Mouse (Mus musculus) frontal cortex, postnatal 36 days (tissue): ENCODE results near the gene Ccdc12.
"Not testable (repeated sequence)": the region's sequence is repeated elsewhere in the genome, so short reads cannot be mapped to it uniquely, and the experiment has no call there.

ENCODE experiments used
- DNase-seq, 2 experiments: peaks; one replicate each; pipeline ENCODE4 v3.0.0; 2022; ENCODE audit warnings: low spot score in 2 of 2

The Ccdc12 gene

DNA sequence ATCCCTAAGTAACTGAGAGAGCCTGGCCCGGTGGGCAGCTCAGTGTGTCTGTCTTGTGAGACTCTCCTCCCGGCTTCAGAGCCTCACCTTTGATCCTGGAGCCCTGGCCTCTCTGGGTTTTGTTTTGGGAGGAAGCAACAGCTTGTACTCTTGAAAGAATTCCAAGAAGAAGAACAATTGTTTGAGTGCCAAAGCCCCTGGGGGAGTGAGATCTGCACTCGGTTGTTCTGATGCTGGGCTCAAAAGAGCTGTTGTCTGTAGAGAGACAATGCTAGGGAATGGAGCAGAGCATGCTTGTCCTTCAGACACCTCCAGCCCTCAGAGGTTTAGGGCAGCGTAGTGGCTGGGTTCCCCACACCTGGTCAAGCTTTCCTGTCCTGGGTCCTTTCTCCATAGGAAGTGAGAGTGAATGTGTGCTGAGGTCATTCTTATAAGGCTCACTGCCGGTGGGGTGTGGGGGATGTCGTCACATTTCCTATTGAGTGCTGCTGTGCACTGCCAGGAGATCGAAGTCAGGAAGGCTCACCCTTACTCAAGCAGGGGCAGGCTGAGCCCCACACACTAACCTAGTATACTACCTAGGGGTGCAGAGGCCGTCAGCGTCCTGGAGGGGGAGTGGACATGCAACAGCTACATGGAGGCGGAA is 16.9 kb downstream of the Ccdc12 start:
- DNase-seq = no peak

DNA sequence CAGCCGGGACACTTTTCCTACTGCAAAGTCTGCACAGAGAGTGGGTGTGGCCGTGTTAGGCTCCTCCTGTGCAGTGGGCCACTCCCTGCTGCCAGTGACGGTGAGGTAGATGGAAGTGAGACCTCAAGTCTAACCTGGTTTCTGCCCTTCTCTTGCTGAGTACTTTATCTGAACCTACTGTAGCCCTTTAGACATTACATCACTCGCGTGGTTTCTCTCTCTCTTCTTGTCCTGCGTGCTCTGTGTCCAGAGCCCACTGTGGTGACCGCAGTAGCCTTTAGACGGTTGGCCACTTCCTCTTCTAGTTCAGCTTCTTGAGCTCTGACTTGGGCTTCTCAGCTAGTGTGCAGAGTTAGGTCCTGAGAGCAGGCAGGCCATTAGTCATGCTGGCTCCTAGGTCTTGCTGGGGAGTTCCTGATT is 20.2 kb downstream of the Ccdc12 start:
- no peak for DNase-seq

DNA sequence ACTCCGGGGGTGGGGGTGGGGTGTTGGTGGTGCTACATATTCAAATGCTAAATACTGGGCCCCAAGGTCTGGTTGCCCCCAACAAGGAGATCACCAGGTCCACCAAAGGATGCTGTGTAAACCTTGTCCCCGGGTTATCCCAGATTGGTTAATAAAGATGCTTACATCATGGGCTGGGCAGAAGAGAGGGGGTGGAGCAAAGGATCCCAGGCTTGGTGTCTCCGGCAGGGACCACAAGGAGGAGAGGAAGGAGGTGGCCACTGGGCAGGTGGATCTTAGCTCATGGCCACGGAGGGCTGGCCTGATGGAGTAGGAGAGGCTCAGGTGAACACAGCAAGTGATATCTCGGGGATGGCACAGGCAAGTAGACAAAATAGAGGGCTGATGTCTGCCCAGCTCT is 22.6 kb downstream of the Ccdc12 start:
- no peak for DNase-seq

DNA sequence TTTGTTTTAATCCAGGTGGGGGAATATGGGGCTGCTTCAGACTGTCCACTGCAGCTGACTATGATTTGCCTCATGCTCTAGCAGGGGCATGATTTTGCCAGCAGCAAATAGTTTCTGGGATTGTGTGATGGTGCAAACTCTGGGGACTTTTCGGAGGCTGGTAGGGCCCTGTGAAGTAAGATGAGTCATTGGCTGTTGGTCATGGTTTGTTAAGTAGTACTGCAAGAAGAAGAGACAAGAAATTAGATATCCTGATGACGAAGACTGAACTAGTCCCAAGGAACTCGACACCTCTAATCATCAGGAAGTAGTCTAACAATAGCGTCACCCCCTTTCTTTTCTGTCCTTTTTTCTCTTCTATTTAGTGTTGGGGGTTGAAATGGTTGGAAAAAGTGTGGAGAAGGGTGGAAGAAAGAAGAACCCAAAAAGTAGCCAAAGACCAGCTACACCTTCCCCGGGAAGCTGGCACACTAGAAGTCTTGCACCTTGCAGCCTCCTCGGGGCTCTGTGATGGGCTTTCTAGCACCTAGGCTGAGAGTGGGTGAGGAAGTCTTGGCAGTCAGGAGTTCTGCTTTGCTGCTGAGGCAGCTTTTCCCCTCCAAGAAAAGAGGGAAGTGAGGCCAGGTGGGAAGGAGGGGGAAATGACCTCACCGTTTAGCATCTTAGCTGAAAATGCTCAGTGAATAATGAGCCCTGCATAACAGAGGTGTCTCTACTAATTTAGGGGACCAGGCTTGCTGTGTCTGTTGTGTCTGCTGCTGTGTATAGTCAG is 24.6 kb downstream of the Ccdc12 start:
- peak in 1 of 2 experiments; percentile 24 for DNase-seq

DNA sequence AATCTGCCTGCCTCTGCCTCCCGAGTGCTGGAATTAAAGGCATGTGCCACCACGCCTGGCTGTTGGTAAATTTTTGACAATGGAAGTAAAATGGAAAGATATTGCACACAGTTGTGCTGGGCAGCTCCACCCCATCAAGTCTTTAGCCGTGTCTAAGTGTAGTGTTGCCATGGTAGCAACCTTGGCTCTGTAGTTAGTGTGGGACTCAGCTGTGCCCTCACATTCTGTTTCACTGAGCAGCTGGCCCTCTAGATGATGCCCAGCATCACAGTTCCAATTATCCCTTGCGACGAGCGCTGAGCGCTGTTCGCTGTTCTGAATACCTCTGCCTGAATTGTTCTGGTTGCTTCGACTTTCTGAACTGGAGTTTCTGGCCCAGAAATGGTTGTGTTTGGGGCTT is 25.5 kb downstream of the Ccdc12 start:
- DNase-seq = peak in 1 of 2 experiments; percentile 58

DNA sequence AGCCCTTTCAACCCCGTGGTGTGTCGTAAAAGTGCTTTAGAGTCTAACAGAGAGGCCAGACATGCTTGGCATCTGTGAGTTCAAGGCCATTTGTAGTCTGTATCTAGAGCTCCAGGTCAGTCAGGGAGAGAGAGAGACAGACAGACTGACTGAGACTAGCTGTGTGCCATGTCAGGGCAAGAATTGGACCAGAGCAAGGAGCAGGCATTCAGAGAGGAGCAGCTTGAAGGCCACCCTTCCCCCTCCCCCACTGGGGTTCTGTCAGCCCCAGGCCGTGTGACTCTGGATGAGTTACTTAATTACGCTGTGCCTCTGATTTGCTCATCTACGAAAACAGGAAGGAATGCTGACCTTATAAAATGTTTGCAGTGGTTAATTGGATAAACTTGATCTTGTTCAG is 26.0 kb downstream of the Ccdc12 start:
- no peak for DNase-seq

DNA sequence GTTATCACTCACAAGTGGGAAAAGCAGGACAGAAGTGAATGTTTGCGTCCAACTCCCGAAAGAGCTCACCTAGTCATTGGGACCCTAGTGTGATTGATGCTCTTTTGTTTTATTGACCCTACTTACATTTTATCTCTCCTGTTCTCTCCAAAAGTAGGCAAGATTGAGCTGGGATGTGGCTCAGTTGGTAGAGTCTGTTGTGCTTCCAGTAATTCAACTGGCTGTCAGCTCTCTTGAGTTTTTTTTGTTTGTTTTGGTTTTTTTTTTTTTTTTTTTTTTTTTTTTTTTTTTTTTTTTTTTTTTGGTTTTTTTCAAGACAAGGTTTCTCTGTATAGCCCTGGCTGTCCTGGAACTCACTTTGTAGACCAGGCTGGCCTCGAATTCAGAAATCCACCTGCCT is 26.4 kb downstream of the Ccdc12 start:
- DNase-seq = not testable (repeated sequence)

DNA sequence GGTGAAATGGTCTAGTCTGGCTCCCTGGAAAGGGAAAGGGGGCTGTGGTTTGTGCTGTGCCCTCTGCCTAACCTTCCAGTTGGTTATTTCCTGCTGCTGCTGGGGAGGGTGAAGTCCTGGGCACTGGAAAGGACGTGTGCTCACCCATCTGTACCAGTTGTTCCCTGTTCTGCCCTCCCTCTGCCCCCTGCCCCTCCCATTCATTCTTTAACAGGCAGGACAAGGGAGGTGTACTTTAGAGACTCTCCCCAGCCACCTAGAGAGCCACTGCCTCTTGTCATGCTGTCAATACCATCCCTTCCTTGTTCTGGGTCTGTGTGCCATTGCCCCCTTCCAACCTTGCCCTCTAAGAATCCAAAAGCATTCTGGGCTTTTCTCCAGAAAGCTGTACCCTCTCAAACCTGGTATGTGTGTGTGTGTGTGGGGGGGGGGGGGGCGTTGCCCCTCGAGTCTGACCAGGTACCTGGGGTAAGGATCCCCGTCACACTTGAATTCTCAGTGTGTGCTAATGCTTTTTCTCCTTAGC is 27.3 kb downstream of the Ccdc12 start:
- DNase-seq = no peak

DNA sequence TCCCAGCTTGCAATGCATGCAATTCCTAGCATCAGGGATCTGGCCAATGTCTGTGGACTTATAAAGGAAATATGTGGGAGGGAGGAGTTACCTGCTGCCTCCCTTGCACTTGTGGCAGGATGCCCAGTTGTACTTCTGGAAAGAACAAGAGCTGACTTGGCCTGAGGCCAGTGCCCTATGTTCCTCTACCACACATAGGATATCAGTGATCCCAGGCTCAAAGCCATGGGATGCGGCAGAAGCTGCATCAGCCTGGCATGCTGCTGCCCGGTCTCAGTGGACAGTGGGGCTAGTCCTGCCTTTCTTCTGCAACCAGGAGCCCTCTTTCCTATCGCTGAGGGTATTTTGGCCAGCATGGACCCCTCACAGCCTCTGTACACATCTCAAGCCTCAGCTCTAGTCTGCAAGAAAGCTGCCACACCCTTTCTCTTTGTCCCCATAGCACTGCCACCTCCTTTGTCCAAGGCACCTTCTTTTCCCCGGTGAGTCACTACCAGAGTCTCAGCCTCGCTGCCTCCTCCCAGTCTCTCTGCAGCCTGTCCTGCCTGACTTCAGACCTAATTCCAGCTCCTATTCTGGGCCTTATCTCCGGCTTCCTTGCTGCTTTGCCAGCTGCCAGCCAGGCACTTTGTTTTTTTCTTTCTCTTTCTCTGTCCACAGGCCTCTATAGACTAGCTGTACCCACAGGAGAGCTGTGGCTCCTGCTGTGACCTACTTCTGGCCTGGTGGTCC is 28.0 kb downstream of the Ccdc12 start:
- peak; percentile 61 to 75 for DNase-seq

DNA sequence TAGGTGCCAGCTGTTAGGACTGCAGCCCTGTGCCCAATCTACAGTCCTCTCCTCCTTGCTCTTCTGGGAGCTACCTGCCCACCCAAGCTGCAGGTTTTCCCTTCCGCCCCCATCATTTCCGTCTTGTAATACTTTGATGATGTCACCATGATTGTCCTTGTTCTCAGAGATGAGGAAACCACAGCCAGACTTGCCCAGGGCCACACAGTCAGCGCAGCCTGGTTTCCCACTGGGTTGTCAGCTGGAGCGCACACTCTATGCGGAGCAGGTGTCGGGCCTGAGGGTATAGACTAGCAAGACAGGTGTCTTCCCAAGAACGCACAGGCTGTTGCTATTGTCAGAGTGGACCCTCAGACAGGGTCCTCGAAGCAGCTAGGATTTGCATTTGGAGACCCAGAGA is 28.9 kb downstream of the Ccdc12 start:
- no peak for DNase-seq

DNA sequence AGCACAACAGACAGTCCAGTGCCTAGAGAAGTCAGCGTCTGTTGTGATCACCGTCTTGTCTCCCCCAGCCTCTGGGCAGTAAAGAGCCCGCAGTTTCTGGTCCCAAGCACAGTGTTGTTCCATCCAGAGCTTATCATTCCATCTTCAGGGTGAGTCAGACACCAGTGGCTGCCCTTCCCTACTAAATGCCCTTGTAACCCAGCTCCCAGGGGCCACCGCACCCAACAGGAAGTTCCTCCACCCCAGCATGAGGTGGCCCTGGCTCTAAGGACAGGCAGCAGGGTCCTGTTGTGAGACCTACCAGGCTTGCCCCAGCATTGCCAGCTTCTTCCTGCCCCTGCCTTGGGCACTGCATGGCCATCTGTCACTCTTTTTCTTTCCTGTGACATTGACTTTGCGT is 29.3 kb downstream of the Ccdc12 start:
- DNase-seq = no peak

DNA sequence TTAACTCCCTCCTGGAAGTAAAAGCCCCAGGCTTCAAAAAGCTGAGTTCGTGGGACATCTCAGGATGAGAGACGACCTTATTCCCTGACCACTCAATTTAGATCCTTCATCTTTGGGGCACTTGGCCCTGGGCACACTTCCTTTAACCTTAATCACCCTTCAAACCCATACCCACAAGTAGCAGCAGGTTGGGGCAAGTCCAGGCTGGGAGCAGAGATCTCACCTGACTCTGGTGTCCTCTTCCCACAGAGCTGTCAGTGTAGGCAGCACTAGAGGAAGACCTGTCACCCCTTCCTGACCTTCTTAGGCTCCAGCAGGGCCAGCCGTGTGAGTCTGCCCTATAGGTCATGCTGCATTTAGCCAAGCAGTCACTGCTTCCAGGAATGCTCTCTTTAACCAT is 30.2 kb downstream of the Ccdc12 start:
- no peak for DNase-seq

DNA sequence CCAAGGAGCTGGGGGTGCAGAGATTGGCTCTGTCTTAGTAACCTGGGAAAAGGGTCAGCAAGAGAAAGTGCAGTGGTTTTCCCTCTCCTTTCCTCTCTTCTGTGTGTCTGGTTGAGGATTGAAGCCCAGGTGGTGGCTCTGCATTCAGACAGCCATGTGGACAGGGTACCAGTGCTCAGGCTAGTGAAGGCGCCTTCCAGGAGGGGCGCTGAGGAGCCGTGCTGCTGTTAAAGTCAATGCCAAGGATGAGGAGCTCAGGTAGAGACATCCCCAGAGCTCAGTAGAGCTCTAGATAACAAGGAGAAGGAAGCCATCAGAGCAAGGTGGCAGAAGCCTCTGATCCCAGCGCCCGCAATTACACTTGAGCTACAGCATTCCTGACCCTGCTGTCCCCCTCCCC is 30.8 kb downstream of the Ccdc12 start:
- DNase-seq = no peak

DNA sequence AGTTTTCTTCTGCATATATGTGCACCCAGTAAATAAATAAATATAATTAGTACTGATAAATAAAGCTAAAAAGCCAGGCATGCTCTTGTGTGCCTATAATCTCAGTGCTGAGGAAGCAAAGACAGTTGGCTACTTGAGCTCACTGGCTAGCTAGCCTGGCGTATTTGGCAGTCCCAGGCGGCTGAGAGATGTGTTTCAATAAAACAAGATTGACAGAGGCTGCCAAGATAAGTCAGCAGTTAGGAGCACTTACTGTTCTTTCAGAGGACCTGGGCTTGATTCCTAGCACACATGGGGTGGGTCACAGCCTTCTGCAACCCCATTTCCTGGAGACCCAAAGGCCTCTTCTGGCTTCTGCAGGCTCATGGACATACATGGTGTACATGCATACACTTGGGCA is 31.5 kb downstream of the Ccdc12 start:
- DNase-seq = no peak

DNA sequence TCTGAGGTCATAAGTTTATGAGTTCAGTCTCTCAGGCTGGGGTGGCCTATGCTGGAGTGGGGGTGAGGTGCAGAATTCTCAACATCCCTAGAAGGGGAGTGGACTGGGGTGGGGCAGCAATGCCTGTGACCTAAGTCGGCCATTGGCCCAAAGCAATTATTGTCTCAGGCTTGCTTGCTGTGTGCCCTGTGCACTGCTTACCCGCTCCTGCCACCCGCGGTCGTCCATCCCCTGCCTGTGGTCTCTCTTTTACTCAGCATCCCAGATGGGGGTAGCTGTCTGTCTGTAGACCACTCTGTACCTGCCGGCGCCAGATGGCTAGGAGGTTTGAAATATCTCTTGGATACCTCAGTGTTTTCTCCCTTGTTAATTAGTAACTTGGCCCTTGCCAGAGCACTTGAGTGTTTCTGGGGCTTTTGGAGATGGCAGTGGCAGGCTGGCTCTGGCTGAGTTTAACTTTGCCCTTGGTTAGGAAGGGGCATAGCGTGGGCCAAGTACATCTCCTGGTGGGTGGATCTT is 33.0 kb downstream of the Ccdc12 start:
- no peak for DNase-seq

DNA sequence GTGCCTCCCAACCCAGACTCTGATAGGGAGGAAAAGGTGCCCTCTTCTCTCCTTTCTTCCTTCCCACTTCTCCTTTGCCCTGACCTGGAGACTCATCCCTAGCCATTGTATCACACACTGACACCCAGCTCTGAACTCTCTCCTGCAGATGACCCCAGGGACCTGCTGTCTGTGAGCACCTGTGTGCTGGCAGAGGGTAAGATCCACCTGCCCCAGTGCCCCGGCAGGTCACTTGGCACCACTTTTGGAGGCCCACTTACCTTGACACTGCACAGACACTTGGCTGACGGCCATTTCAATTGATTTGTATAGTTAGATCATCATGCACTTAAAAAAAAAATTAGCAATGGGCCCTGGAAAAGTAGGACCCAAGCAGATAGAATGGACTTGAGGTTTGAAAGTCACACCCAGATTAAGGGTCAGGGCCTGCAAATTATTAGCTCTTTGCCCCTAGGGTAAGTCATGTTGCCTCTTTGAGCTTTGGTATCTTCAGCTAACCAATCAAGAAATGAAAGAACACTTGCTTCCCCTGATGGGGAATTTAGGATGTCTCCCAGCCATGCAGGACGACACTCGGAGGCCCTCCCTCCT is 39.0 kb downstream of the Ccdc12 start:
- no peak for DNase-seq

DNA sequence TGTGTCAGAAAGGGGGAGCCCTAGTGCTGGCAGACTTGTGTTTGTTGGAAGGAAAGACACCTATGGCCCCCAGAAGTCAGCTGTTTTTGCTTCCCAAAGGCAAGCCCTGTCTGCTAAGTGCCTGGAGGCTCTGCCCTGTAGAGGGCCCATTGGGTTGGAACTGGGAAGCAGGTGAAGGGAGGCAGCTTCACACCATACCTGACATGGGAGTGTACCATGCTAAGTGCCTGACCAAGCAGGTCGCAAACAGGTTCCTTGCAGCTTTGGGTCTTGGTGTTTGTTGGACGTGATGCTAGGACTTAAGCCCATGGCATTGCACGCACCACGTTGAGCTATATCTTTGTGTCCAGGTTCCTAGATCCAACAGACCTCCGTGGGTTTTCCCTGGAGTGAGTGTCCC is 40.1 kb downstream of the Ccdc12 start:
- DNase-seq = no peak

DNA sequence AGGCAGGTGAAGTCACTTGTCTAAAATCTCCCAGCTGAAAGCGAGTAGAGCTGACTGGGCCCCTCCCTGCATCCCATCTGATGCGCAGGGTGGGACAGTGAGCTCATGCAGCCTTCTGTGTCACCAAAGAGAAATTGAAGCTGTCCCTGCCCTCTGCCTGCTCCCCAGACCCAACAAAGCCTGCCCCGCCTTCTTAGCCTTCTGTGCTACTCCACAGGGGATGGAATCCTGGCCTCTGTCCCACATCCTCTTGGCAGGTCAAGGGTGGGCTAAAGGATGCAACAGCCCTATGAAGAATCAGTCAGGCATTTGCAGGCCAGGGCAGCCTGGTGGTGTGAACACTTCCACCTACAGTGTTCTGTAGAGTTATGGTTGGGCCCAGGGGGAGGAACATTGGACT is 41.2 kb downstream of the Ccdc12 start:
- DNase-seq = no peak

DNA sequence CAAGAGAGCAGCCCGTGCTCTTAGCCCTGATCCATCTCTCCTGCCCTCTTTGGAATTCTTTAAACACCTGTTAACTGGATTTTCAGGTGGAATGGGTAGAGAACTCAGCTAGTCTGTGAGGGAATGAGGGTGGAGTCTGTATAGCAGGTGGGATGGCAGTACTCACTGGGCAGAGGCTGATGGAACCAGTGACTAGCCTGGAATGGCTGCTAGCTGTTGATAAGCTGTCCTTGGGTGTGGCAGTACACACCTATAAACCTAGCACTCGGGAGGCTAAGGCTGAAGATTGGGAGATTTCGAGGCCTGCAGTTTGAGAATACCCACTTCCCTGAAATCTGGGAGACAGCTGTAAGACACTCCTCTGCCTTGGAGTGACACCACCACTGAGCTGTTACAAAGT is 43.3 kb downstream of the Ccdc12 start:
- no peak for DNase-seq

DNA sequence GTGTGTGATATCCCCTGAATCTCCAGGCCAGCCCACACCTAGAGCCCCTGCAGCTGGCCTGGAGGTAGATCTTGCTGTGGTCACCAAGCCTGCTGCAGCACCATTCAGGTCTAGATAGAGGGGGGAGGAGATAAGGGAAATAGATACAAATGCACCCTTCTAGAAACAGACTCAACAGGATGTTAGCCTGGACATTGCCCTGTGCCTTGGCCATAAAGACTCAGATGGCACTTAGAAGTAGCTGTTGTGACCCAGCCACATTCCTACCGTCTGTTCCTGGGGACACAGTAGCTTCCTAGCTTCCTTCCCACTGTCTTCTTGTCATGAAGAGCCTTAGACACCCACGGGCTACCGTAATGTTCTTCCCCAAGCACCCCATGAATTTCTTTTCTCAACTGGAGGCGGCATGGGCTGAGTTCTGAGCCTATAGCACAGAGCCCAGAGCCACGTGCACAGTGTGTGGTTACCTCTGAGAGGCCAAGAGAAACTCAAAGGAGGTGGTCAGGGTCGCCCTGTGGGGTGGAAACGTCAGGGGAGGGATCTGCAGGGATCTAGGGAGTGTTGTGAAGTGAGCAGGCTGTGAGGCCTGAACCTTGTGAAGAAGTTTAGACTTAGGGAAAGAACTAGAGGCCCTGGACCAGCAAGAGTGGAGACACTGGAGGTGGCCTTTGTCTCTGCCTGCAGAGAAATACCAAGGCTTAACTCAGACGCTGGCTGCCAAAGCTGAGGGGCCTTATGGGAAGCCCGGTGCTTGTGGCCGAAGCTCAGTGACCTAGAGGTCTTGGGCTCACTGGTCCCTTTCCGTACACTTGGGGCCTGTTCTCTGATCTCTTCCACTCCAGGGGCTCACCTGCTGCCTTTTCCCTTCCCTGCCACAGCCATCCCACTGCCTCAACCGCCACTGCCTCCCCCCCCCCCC is 45.1 kb downstream of the Ccdc12 start:
- no peak for DNase-seq

DNA sequence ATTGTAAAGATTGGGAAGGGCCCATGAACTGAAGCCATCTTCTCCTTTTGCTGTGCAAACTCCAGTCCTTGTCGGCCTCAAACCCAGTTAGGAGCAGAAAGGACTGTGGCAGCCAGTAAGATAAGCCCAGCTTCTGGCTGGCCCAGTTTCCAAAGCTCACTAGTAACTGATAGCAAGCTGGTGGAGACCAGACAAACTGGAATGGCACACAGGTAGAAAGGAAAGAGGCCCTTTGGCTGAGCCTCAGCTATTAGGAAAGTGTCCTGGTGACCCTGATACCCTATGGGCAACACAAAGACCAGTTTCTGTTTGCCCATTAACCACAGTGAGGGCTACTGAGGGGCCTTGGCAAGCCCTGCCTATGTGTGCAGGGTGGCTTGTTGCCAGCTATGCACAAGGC is 46.5 kb downstream of the Ccdc12 start:
- DNase-seq = no peak
